In genomic region chr1:153740145-153740544, GRCm38 (mm10) we compare ENCODE assay signal across 8 mouse cellular contexts. TPM values are rescaled to one million over a fixed set of nuclear protein-coding genes. Genes with fewer than 3 reads are reported as not detected.
A peak's percentile ranks its signal among the peaks of the same experiment; 100 is the strongest.
DNase-seq lines count a peak whose midpoint lies in the region; ATAC-seq and TF ChIP-seq lines count a peak whose summit lies in the region.

Rgs16 (plus strand) TSS chr1:153740349.

- H3K4me2 ChIP-seq in hindbrain, embryonic 11.5 days (replicated peaks; ENCODE audit: low read depth, low read length), result peak within 1 kb of the TSS; percentile 68

- no peak for TF ChIP-seq CTCF in cerebellum, adult 2 months (IDR thresholded peaks at IDR 0.05; ENCODE audit: borderline replicate concordance, insufficient read depth, low read depth, low read length)

- peak; percentile 89 for TF ChIP-seq POLR2A in cerebellum, adult 2 months (IDR thresholded peaks at IDR 0.05; ENCODE audit: borderline replicate concordance, insufficient read depth, low read length)

- H3K9me3 ChIP-seq in hindbrain, embryonic 11.5 days (ENCODE audit: control insufficient read depth, low read length), result no peaks in the 10 kb centered on the region

- WGBS in cerebellum, adult 2 months, result 1% methylated on average over 28 of the region's 28 CpGs
- WGBS in hindbrain, embryonic 11.5 days, result 1% methylated on average over 28 of the region's 28 CpGs

- ATAC-seq in hindbrain, embryonic 11.5 days (ENCODE audit: low FRiP score), result peak; percentile 68

- peak within 1 kb of the TSS; percentile 58 for H3K9ac ChIP-seq in hindbrain, embryonic 11.5 days (ENCODE audit: low read depth, low read length)

- no peaks in the 10 kb centered on the region for H3K27me3 ChIP-seq in cerebellum, adult 2 months (ENCODE audit: control insufficient read depth, insufficient read depth, low read length)
- H3K27me3 ChIP-seq in hindbrain, embryonic 11.5 days (ENCODE audit: control insufficient read depth, insufficient read depth, low read length), result peaks cover 6% of the 10 kb centered on the region

- no peak within 1 kb of the TSS for H3K27ac ChIP-seq in cerebellum, adult 2 months (ENCODE audit: insufficient read depth, low read length)
- H3K27ac ChIP-seq in hindbrain, embryonic 11.5 days (ENCODE audit: low read depth, low read length), result no peak within 1 kb of the TSS

- peak; percentile 80 for DNase-seq in ES-CJ7 (ENCODE audit: low read depth, low spot score)
- DNase-seq in cerebellum, adult 2 months, result peak; percentile 85 to 88
- DNase-seq in forelimb bud, embryonic 11.5 days (ENCODE audit: low read depth, low spot score), result peak; percentile 73
- DNase-seq in hindbrain, embryonic 11.5 days (ENCODE audit: low spot score), result peak; percentile 90
- DNase-seq in layer of hippocampus, postnatal 25 days (ENCODE audit: extremely low spot score in 1 of 2, low spot score in 1 of 2), result peak; percentile 48 to 58
- DNase-seq in lung, postnatal 25 days (ENCODE audit: low spot score), result peak; percentile 70
- peak; percentile 94 for DNase-seq in retina, postnatal 1 day
- DNase-seq in urinary bladder, postnatal 10 days (ENCODE audit: low spot score), result peak; percentile 56

- no peaks in the 10 kb centered on the region for H3K36me3 ChIP-seq in hindbrain, embryonic 11.5 days (ENCODE audit: control insufficient read depth, insufficient read depth, low read length)

- peak within 1 kb of the TSS; percentile 81 for H3K4me3 ChIP-seq in cerebellum, adult 2 months (replicated peaks; ENCODE audit: insufficient read depth, low read depth, low read length)
- H3K4me3 ChIP-seq in hindbrain, embryonic 11.5 days (ENCODE audit: low read depth, low read length), result peak within 1 kb of the TSS; percentile 47

- H3K4me1 ChIP-seq in cerebellum, adult 2 months (ENCODE audit: control insufficient read depth, insufficient read depth, low read length), result peaks cover 7% of the 10 kb centered on the region
- peaks cover 13% of the 10 kb centered on the region for H3K4me1 ChIP-seq in hindbrain, embryonic 11.5 days (replicated peaks; ENCODE audit: control insufficient read depth, insufficient read depth, low read length)

RNA-seq across cellular contexts. Expression of gene Rgs16, which starts in this region (rescaled TPM):
- 12.2 and 12.7 TPM in 2 replicates for polyA plus RNA-seq in cerebellum, adult 2 months (2012; rRNA removed)
- 7.8 and 11.0 TPM in 2 replicates for polyA plus RNA-seq in hindbrain, embryonic 11.5 days (2014; fragmentation: Nextera tagmentation; extraction: Ambion mirVana)
- total RNA-seq in layer of hippocampus, postnatal 25 days (2021), result 1 to 10 TPM; 4.9 to 5.9 TPM
